Mouse (Mus musculus) lung, embryonic 14.5 days (tissue): ENCODE results near the gene Mbd3l2. TPM values are rescaled to one million over a fixed set of nuclear protein-coding genes. Genes with fewer than 3 reads are reported as not detected.
A peak's percentile ranks its signal among the peaks of the same experiment; 100 is the strongest.
"Not testable (repeated sequence)": the region's sequence is repeated elsewhere in the genome, so short reads cannot be mapped to it uniquely, and the experiment has no call there.

ENCODE experiments used
- ATAC-seq: fragments of 200-750 bp; cut with Nextera tagmentation; 2 replicates; pipeline ENCODE4 v1.8.0; 2017; ENCODE audit warnings: mild to moderate bottlenecking, moderate TSS enrichment, moderate library complexity; ENCODE audit not compliant: insufficient read depth
- DNase-seq: peaks from one replicate; pipeline ENCODE4 v3.0.0-alpha.2; 2015
- H3K27ac ChIP-seq: fragments of 300-500 bp; sonication (generic); 2 replicates; pipeline ENCODE4 v1.5.1; 2014; ENCODE audit warnings: low read depth, mild to moderate bottlenecking, moderate library complexity
- H3K27me3 ChIP-seq: fragments of 300-500 bp; sonication (generic); 2 replicates; pipeline ENCODE4 v1.6.1; 2014; ENCODE audit warnings: low read length, control low read depth; ENCODE audit not compliant: insufficient read depth
- H3K36me3 ChIP-seq: fragments of 300-500 bp; sonication (generic); 2 replicates; pipeline ENCODE4 v1.6.1; 2014; ENCODE audit warnings: control low read depth; ENCODE audit not compliant: insufficient read depth
- H3K4me1 ChIP-seq: fragments of 300-500 bp; sonication (generic); 2 replicates; pipeline ENCODE4 v1.6.1; 2014; ENCODE audit warnings: antibody characterized with exemption, control low read depth; ENCODE audit not compliant: insufficient read depth
- H3K4me2 ChIP-seq: fragments of 300-500 bp; sonication (generic); 2 replicates; pipeline ENCODE4 v1.6.1; 2014; ENCODE audit warnings: mild to moderate bottlenecking
- H3K4me3 ChIP-seq: fragments of 300-500 bp; sonication (generic); 2 replicates; pipeline ENCODE4 v1.5.1; 2014; ENCODE audit warnings: low read depth, low read length
- H3K9ac ChIP-seq: fragments of 300-500 bp; sonication (generic); 2 replicates; pipeline ENCODE4 v1.6.1; 2014
- H3K9me3 ChIP-seq: fragments of 300-500 bp; sonication (generic); 2 replicates; pipeline ENCODE4 v1.6.1; 2016; ENCODE audit warnings: low read depth, low read length, control low read depth
- CTCF ChIP-seq: IDR thresholded peaks from 2 replicates; pipeline ENCODE4 v1.5.1; 2016; ENCODE audit warnings: antibody characterized with exemption, low read depth
- WGBS: fragments of 180-500 bp; shearing (Covaris S2); extraction: QIAGEN DNeasy Blood & Tissue Kit; methylation state at CpG from one replicate; pipeline ENCODE4 v1.1.7; 2014; 5-methylcytosine and 5-hydroxymethylcytosine counted together
- polyA plus RNA-seq: library from polyadenylated mRNA; unstranded; fragments of >200 nt; fragmentation: Nextera tagmentation; extraction: Ambion mirVana; gene quantifications from 2 replicates; pipeline ENCODE4 v1.2.1, GENCODE M21; 2014

The Mbd3l2 gene
- not detected in 2 replicates for polyA plus RNA-seq

- H3K9me3 ChIP-seq = no peaks in the 10 kb centered on the region
- no peak within 1 kb of the TSS for H3K4me3 ChIP-seq
- no peak for ATAC-seq
- no peaks in the 10 kb centered on the region for H3K4me1 ChIP-seq
- H3K36me3 ChIP-seq = no peaks in the 10 kb centered on the region
- no peak within 1 kb of the TSS for H3K4me2 ChIP-seq
- H3K27ac ChIP-seq = no peak within 1 kb of the TSS
- DNase-seq = no peak
- H3K27me3 ChIP-seq = no peaks in the 10 kb centered on the region
- H3K9ac ChIP-seq = no peak within 1 kb of the TSS
- no peak for TF ChIP-seq CTCF
These were observed at the start of gene Mbd3l2 for GRCm38 (mm10) chr9:18430354-18430753. Gene Mbd3l2 (plus strand): TSS chr9:18430654.

- Histone ChIP-seq H3K36me3 (no peaks in the 10 kb centered on the region), H3K4me2 (peak overlapping the region; percentile 36; the same call in 1 of the 2 replicates), H3K9me3 (no peaks in the 10 kb centered on the region), H3K4me1 (no peaks in the 10 kb centered on the region), H3K27ac (no peak overlapping the region), H3K27me3 (no peaks in the 10 kb centered on the region), H3K4me3 (no peak overlapping the region), H3K9ac (no peak overlapping the region; the same call in 1 of the 2 replicates)
- no peak for TF ChIP-seq CTCF
- DNase-seq = peak; percentile 40
- 18% methylated on average over 6 of the region's 6 CpGs for WGBS
- peak; percentile 62; the same call in 1 of the 2 replicates for ATAC-seq
These were observed 44.7 kb upstream of the Mbd3l2 start for GRCm38 (mm10) chr9:18385782-18386181.

GRCm38 (mm10) chr9:18399629-18400028, 30.8 kb upstream of the Mbd3l2 start:
- Histone ChIP-seq H3K4me2 (no peak overlapping the region), H3K4me1 (no peaks in the 10 kb centered on the region), H3K4me3 (no peak overlapping the region), H3K9me3 (no peaks in the 10 kb centered on the region), H3K36me3 (no peaks in the 10 kb centered on the region), H3K27me3 (no peaks in the 10 kb centered on the region), H3K9ac (no peak overlapping the region), H3K27ac (no peak overlapping the region)
- DNase-seq (no peak), ATAC-seq (no peak)
- TF ChIP-seq CTCF = no peak
- WGBS = 62% methylated on average over 1 of the region's 1 CpGs

DNA sequence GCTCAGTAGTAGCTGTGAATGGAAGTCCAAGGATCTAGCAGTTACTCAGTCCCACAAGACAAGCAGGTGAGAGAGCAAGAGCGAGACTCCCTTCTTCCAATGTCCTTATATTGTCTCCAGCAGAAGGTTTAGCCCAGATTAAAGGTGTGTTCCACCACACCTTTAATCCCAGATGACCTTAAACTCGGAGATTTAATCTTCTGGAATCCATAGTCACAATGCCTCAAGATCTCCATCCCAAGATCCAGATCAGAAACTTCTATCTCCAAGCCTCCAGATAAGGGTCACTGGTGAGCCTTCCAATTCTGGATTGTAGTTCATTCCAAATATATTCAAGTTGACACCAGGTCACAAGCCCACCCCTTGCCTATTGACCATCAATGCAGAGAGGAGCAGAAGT, 27.6 kb upstream of the Mbd3l2 start, which contains the start of gene Naalad2:
Gene Naalad2, minus strand, starts transcription at position 101 of the 400 bp plus-strand sequence.
- not testable (repeated sequence) for H3K4me2 ChIP-seq, H3K9me3 ChIP-seq, H3K9ac ChIP-seq, H3K27me3 ChIP-seq, H3K4me1 ChIP-seq, H3K4me3 ChIP-seq, H3K27ac ChIP-seq, DNase-seq, ATAC-seq, H3K36me3 ChIP-seq
- WGBS = 57% methylated on average over 2 of the region's 2 CpGs

DNA sequence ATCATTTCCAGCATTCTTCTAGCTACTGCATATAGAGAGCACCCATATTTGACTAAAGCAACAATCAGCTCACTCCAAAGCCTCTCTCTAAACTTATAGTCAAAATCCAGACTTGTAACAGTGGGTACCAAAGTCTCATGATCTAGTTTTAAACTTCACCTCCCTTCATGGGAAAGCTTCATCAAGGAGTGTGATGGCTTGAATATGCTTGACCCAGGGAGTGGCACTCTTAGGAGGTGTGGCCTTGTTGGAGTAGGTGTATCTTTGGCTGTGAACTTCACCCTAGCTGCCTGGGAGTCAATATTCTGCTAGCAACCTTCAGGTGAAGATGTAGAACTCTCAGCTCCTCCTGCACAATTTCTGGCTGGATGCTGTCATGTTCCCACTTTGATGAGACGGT, 26.3 kb upstream of the Mbd3l2 start, which contains the start of gene Ubtfl1:
Gene Ubtfl1, plus strand, starts transcription at position 301 of the 400 bp plus-strand sequence.
- DNase-seq = no peak
- H3K4me2 ChIP-seq = no peak within 1 kb of the TSS
- no peak for ATAC-seq
- no peak within 1 kb of the TSS for H3K27ac ChIP-seq
- H3K4me3 ChIP-seq = no peak within 1 kb of the TSS
- no peak within 1 kb of the TSS for H3K9ac ChIP-seq
- H3K36me3 ChIP-seq = no peaks in the 10 kb centered on the region
- 80% methylated on average over 1 of the region's 1 CpGs for WGBS
- H3K4me1 ChIP-seq = no peaks in the 10 kb centered on the region
- TF ChIP-seq CTCF = no peak
- H3K27me3 ChIP-seq = no peaks in the 10 kb centered on the region
- no peaks in the 10 kb centered on the region for H3K9me3 ChIP-seq

DNA sequence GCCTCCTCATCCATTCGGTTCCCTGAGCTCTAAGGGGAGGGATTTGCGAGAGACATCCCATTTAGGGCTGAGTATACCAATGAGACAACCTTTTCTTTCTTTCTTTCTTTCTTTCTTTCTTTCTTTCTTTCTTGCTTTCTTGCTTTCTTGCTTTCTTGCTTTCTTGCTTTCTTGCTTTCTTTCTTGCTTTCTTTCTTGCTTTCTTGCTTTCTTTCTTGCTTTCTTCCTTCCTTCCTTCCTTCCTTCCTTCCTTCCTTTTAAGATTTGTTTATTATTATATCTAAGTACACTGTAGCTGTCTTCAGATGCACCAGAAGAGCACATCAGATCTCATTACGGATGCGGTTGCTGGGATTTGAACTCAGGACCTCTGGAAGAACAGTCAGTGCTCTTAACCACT, 18.1 kb upstream of the Mbd3l2 start:
- H3K27ac ChIP-seq, ATAC-seq, H3K36me3 ChIP-seq, H3K27me3 ChIP-seq, H3K9me3 ChIP-seq, H3K4me2 ChIP-seq, DNase-seq, H3K9ac ChIP-seq, H3K4me1 ChIP-seq, H3K4me3 ChIP-seq: not testable (repeated sequence)
- 79% methylated on average over 4 of the region's 4 CpGs for WGBS

DNA sequence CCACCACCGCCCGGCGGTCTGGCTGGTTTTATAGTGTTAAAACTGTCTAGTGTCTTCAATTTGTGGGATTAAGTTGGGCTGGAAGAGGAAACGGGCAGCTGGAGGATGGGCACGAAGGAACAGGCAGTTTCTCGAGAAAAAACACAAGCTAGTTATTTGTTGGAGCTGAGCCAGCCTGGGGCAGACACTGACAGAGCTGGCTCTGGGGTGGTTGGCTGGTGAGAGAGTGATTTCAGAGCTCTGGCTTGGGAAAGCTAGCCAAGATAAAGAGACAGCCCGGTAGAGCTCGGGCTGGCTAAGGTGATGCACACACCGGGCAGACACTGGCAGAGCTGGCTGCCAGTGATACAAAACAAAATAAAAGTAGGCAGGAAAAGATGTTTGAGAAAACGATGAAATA, 1.2 kb downstream of the Mbd3l2 start:
- no peak for TF ChIP-seq CTCF
- WGBS = 71% methylated on average over 10 of the region's 10 CpGs
- Histone ChIP-seq H3K9ac (no peak overlapping the region), H3K36me3 (no peaks in the 10 kb centered on the region), H3K4me3 (no peak overlapping the region), H3K9me3 (no peaks in the 10 kb centered on the region), H3K27me3 (no peaks in the 10 kb centered on the region), H3K27ac (no peak overlapping the region), H3K4me1 (no peaks in the 10 kb centered on the region), H3K4me2 (no peak overlapping the region)
- peak; percentile 9 for DNase-seq
- no peak for ATAC-seq

DNA sequence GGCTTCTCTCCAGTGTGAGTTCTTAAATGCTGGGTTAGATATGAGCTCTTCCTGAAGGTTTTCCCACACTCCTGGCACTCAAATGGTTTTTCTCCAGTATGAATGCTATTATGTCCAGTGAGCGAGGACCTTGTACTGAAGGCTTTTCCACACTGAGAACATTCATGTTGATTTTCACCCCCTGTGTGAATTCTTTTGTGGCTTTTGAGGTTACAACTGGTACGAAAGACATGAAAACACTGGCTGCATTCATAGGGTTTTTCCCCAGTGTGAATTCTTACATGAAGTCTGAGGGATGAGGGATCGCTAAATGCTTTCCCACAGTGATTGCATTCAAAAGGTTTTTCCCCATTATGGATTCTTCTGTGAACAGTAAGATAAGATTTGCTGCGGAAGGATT, 26.1 kb downstream of the Mbd3l2 start:
- no peak for TF ChIP-seq CTCF

More for the DNA sequence above, 26.1 kb downstream of the Mbd3l2 start:
- Histone ChIP-seq H3K27ac (no peak overlapping the region), H3K4me2 (no peak overlapping the region), H3K4me3 (no peak overlapping the region), H3K27me3 (no peaks in the 10 kb centered on the region), H3K4me1 (no peaks in the 10 kb centered on the region), H3K9ac (no peak overlapping the region), H3K9me3 (0 out of 2 replicates have a peak, but pooled peaks cover 6% of the 10 kb centered on the region), H3K36me3 (peaks cover 35% of the 10 kb centered on the region)
- ATAC-seq (no peak), DNase-seq (no peak)
- 90% methylated on average over 4 of the region's 4 CpGs for WGBS
